Mouse (Mus musculus) frontal cortex, postnatal 36 days (tissue): ENCODE results near the gene Sh3bp5.

ENCODE experiments used
- DNase-seq, 2 experiments: peaks; one replicate each; pipeline ENCODE4 v3.0.0; 2022; ENCODE audit warnings: low spot score in 2 of 2

The Sh3bp5 gene

GRCm38 (mm10) chr14:31408666-31409065, 27.2 kb downstream of the Sh3bp5 start:
- DNase-seq = no peak

- no peak for DNase-seq
Measured at GRCm38 (mm10) chr14:31407911-31408604, 27.8 kb downstream of the Sh3bp5 start.

- no peak for DNase-seq
Measured at GRCm38 (mm10) chr14:31407208-31407607, 28.7 kb downstream of the Sh3bp5 start.

- DNase-seq = no peak
Measured at GRCm38 (mm10) chr14:31406154-31406810, 29.6 kb downstream of the Sh3bp5 start.

- DNase-seq = no peak
Measured at GRCm38 (mm10) chr14:31405652-31406051, 30.2 kb downstream of the Sh3bp5 start.

- no peak for DNase-seq
Measured at GRCm38 (mm10) chr14:31404663-31405062, 31.2 kb downstream of the Sh3bp5 start.

GRCm38 (mm10) chr14:31403995-31404394, 31.9 kb downstream of the Sh3bp5 start:
- no peak for DNase-seq

GRCm38 (mm10) chr14:31403556-31403955, 32.3 kb downstream of the Sh3bp5 start:
- DNase-seq = no peak

- DNase-seq = no peak
Measured at GRCm38 (mm10) chr14:31402693-31403092, 33.2 kb downstream of the Sh3bp5 start.

GRCm38 (mm10) chr14:31401918-31402427, 33.9 kb downstream of the Sh3bp5 start:
- no peak for DNase-seq

- no peak for DNase-seq
Measured at GRCm38 (mm10) chr14:31400896-31401295, 35.0 kb downstream of the Sh3bp5 start.

GRCm38 (mm10) chr14:31400246-31400645, 35.6 kb downstream of the Sh3bp5 start:
- no peak for DNase-seq

- no peak for DNase-seq
Measured at GRCm38 (mm10) chr14:31399271-31399670, 36.6 kb downstream of the Sh3bp5 start.

- no peak for DNase-seq
Measured at GRCm38 (mm10) chr14:31398819-31399218, 37.1 kb downstream of the Sh3bp5 start.

- DNase-seq = no peak
Measured at GRCm38 (mm10) chr14:31397791-31398595, 37.9 kb downstream of the Sh3bp5 start.

GRCm38 (mm10) chr14:31397353-31397752, 38.5 kb downstream of the Sh3bp5 start:
- no peak for DNase-seq

GRCm38 (mm10) chr14:31396428-31396827, 39.5 kb downstream of the Sh3bp5 start:
- DNase-seq = no peak

- no peak for DNase-seq
Measured at GRCm38 (mm10) chr14:31395629-31396199, 40.2 kb downstream of the Sh3bp5 start.

GRCm38 (mm10) chr14:31394822-31395532, 40.9 kb downstream of the Sh3bp5 start:
- DNase-seq = no peak

GRCm38 (mm10) chr14:31393936-31394630, 41.8 kb downstream of the Sh3bp5 start:
- DNase-seq = no peak

GRCm38 (mm10) chr14:31393546-31393890, 42.4 kb downstream of the Sh3bp5 start:
- DNase-seq = no peak
